Mouse (Mus musculus) neural tube, embryonic 11.5 days (tissue): Measurements from ENCODE around the gene Tmem177. TPM values are rescaled to one million over a fixed set of nuclear protein-coding genes. Genes with fewer than 3 reads are reported as not detected.

Experiments
- ATAC-seq: fragments of 200-750 bp; cut with Nextera tagmentation; 2 replicates; pipeline ENCODE4 v1.8.0; 2017; ENCODE audit warnings: moderate number of reproducible peaks, mild to moderate bottlenecking, moderate TSS enrichment, moderate library complexity; ENCODE audit not compliant: insufficient read depth, low FRiP score, low TSS enrichment
- DNase-seq: peaks from one replicate; pipeline ENCODE4 v3.0.0-alpha.2; 2015; ENCODE audit warnings: low spot score
- H3K27ac ChIP-seq: fragments of 300-500 bp; sonication (generic); 2 replicates; pipeline ENCODE4 v1.5.1; 2014; ENCODE audit warnings: low read depth, mild to moderate bottlenecking, low read length
- H3K27me3 ChIP-seq: fragments of 300-500 bp; sonication (generic); 2 replicates; pipeline ENCODE4 v1.6.1; 2014; ENCODE audit warnings: mild to moderate bottlenecking, low read length, mixed read lengths; ENCODE audit not compliant: control insufficient read depth, insufficient read depth
- H3K36me3 ChIP-seq: fragments of 300-500 bp; sonication (generic); 2 replicates; pipeline ENCODE4 v1.6.1; 2014; ENCODE audit warnings: mild to moderate bottlenecking, low read length, moderate library complexity, mixed read lengths; ENCODE audit not compliant: control insufficient read depth, insufficient read depth
- H3K4me1 ChIP-seq: fragments of 300-500 bp; sonication (generic); 2 replicates; pipeline ENCODE4 v1.6.1; 2014; ENCODE audit warnings: low read length, mixed read lengths; ENCODE audit not compliant: control insufficient read depth, insufficient read depth
- H3K4me2 ChIP-seq: fragments of 300-500 bp; sonication (generic); 2 replicates; pipeline ENCODE4 v1.6.1; 2014; ENCODE audit warnings: low read depth, mild to moderate bottlenecking, moderate library complexity
- H3K4me3 ChIP-seq: fragments of 300-500 bp; sonication (generic); 2 replicates; pipeline ENCODE4 v1.5.1; 2014; ENCODE audit warnings: low read depth, low read length
- H3K9ac ChIP-seq: fragments of 300-500 bp; sonication (generic); 2 replicates; pipeline ENCODE4 v1.6.1; 2014; ENCODE audit warnings: mild to moderate bottlenecking, low read length
- H3K9me3 ChIP-seq: fragments of 300-500 bp; sonication (generic); 2 replicates; pipeline ENCODE4 v1.6.1; 2016; ENCODE audit warnings: low read length; ENCODE audit not compliant: control insufficient read depth
- WGBS: fragments of 180-500 bp; shearing (Covaris S2); extraction: QIAGEN DNeasy Blood & Tissue Kit; methylation state at CpG from one replicate; pipeline ENCODE4 v1.1.7; 2014; 5-methylcytosine and 5-hydroxymethylcytosine counted together
- polyA plus RNA-seq: library from polyadenylated mRNA; unstranded; fragments of >200 nt; fragmentation: Nextera tagmentation; extraction: Ambion mirVana; gene quantifications from 2 replicates; pipeline ENCODE4 v1.2.1, GENCODE M21; 2014

Gene Tmem177
- polyA plus RNA-seq, 1 experiment from 2014 or later: 9.8 TPM

- Histone ChIP-seq H3K4me2 (no peak overlapping the region), H3K9me3 (no peaks in the 10 kb centered on the region), H3K36me3 (no peaks in the 10 kb centered on the region), H3K27ac (no peak overlapping the region), H3K4me1 (no peaks in the 10 kb centered on the region), H3K27me3 (no peaks in the 10 kb centered on the region), H3K9ac (no peak overlapping the region), H3K4me3 (no peak overlapping the region)
- ATAC-seq (no peak), DNase-seq (no peak)
- 90% methylated on average over 4 of the region's 4 CpGs for WGBS
Observed at GRCm38 (mm10) chr1:119877469-119877868, 35.5 kb downstream of the Tmem177 start.

GRCm38 (mm10) chr1:119868395-119869161 is 44.4 kb downstream of the Tmem177 start:
- H3K4me3 ChIP-seq: no peak overlapping the region
- no peak overlapping the region for H3K27ac ChIP-seq
- no peaks in the 10 kb centered on the region for H3K27me3 ChIP-seq
- peak; percentile 81 for ATAC-seq
- peaks cover 3% of the 10 kb centered on the region; the same call in 1 of the 2 replicates for H3K4me1 ChIP-seq
- H3K9me3 ChIP-seq: no peaks in the 10 kb centered on the region
- H3K36me3 ChIP-seq: no peaks in the 10 kb centered on the region
- DNase-seq: peak; percentile 28
- H3K9ac ChIP-seq: no peak overlapping the region
- 48% methylated on average over 13 of the region's 13 CpGs for WGBS
- no peak overlapping the region for H3K4me2 ChIP-seq

GRCm38 (mm10) chr1:119867300-119867699 is 45.7 kb downstream of the Tmem177 start:
- no peak overlapping the region for H3K4me2 ChIP-seq
- DNase-seq: no peak
- no peaks in the 10 kb centered on the region for H3K9me3 ChIP-seq
- H3K9ac ChIP-seq: no peak overlapping the region
- no peaks in the 10 kb centered on the region for H3K27me3 ChIP-seq
- no peak for ATAC-seq
- 59% methylated on average over 2 of the region's 2 CpGs for WGBS
- H3K4me1 ChIP-seq: peaks cover 3% of the 10 kb centered on the region; the same call in 1 of the 2 replicates
- no peaks in the 10 kb centered on the region for H3K36me3 ChIP-seq
- H3K27ac ChIP-seq: no peak overlapping the region
- H3K4me3 ChIP-seq: no peak overlapping the region

- DNase-seq (no peak), ATAC-seq (no peak)
- WGBS: 73% methylated on average over 6 of the region's 6 CpGs
- Histone ChIP-seq H3K9me3 (no peaks in the 10 kb centered on the region), H3K9ac (no peak overlapping the region), H3K4me2 (no peak overlapping the region), H3K27me3 (no peaks in the 10 kb centered on the region), H3K36me3 (no peaks in the 10 kb centered on the region), H3K4me1 (peaks cover 3% of the 10 kb centered on the region; the same call in 1 of the 2 replicates), H3K4me3 (no peak overlapping the region), H3K27ac (no peak overlapping the region)
Observed at GRCm38 (mm10) chr1:119865311-119865710, 47.7 kb downstream of the Tmem177 start.

- H3K36me3 ChIP-seq: no peaks in the 10 kb centered on the region
Observed at GRCm38 (mm10) chr1:119863507-119864296, 49.3 kb downstream of the Tmem177 start.

GRCm38 (mm10) chr1:119859566-119859965 is 53.4 kb downstream of the Tmem177 start:
- no peaks in the 10 kb centered on the region for H3K4me1 ChIP-seq
- ATAC-seq (no peak), DNase-seq (no peak)
- 84% methylated on average over 5 of the region's 5 CpGs for WGBS
- H3K4me2 ChIP-seq: no peak overlapping the region
- H3K27me3 ChIP-seq: no peaks in the 10 kb centered on the region
- H3K9ac ChIP-seq: no peak overlapping the region
- no peaks in the 10 kb centered on the region for H3K36me3 ChIP-seq
- no peak overlapping the region for H3K27ac ChIP-seq
- no peak overlapping the region for H3K4me3 ChIP-seq
- H3K9me3 ChIP-seq: no peaks in the 10 kb centered on the region

More at GRCm38 (mm10) chr1:119863507-119864296, 49.3 kb downstream of the Tmem177 start:
- Histone ChIP-seq H3K4me1 (no peaks in the 10 kb centered on the region), H3K4me3 (no peak overlapping the region), H3K27ac (no peak overlapping the region), H3K4me2 (no peak overlapping the region), H3K27me3 (no peaks in the 10 kb centered on the region), H3K9me3 (no peaks in the 10 kb centered on the region), H3K9ac (no peak overlapping the region)
- no peak for ATAC-seq
- 78% methylated on average over 7 of the region's 7 CpGs for WGBS
- DNase-seq: no peak

Other genes with a start within 250 kb of the Tmem177 start
- gene Ptpn4, start 75.6 kb downstream of the Tmem177 start, polyA plus RNA-seq: 13.0 and 14.9 TPM in 2 replicates
- gene Cfap221, start 84.0 kb upstream of the Tmem177 start, polyA plus RNA-seq: 0.41 TPM in 1 of 2 replicates, not detected in the other
- gene Sctr, start 93.7 kb upstream of the Tmem177 start, polyA plus RNA-seq: 0.54 and 0.70 TPM in 2 replicates
- 7.4 and 8.6 TPM in 2 replicates for gene Tmem37, start 160.9 kb upstream of the Tmem177 start, polyA plus RNA-seq
- 1,035 and 1,076 TPM in 2 replicates for gene Dbi, start 207.9 kb upstream of the Tmem177 start, polyA plus RNA-seq
- 19.4 and 23.8 TPM in 2 replicates for gene 3110009E18Rik, start 208.0 kb upstream of the Tmem177 start, polyA plus RNA-seq